Mouse (Mus musculus) E14TG2a.4 (cell line): Measurements from ENCODE around the gene Asic3.

Experiments
- H3K27me3 ChIP-seq: 2 replicates; pipeline ENCODE4 v1.6.1; 2014; ENCODE audit warnings: low read length, control low read depth; ENCODE audit not compliant: insufficient read depth
- H3K36me3 ChIP-seq: 2 replicates; pipeline ENCODE4 v1.6.1; 2014; ENCODE audit warnings: low read length, control low read depth; ENCODE audit not compliant: insufficient read depth
- H3K4me1 ChIP-seq: replicated peaks from 2 replicates; pipeline ENCODE4 v1.6.1; 2014; ENCODE audit warnings: low read depth, low read length, control low read depth
- H3K4me3 ChIP-seq: replicated peaks from 2 replicates; pipeline ENCODE4 v1.5.1; 2014; ENCODE audit warnings: mild to moderate bottlenecking, low read length
- H3K9me3 ChIP-seq: 2 replicates; pipeline ENCODE4 v1.6.1; 2014; ENCODE audit warnings: low read length, control low read depth
- CTCF ChIP-seq: conservative IDR thresholded peaks from 2 replicates; pipeline ENCODE4 v1.5.1; 2014; ENCODE audit warnings: low read length
- NANOG ChIP-seq: IDR thresholded peaks from 2 replicates; pipeline ENCODE4 v1.6.1; 2014; ENCODE audit warnings: borderline replicate concordance, low read length, mixed read lengths
- POU5F1 ChIP-seq: IDR thresholded peaks from 2 replicates; pipeline ENCODE4 v1.6.1; 2014; ENCODE audit warnings: low read length, borderline replicate concordance

The Asic3 gene

DNA sequence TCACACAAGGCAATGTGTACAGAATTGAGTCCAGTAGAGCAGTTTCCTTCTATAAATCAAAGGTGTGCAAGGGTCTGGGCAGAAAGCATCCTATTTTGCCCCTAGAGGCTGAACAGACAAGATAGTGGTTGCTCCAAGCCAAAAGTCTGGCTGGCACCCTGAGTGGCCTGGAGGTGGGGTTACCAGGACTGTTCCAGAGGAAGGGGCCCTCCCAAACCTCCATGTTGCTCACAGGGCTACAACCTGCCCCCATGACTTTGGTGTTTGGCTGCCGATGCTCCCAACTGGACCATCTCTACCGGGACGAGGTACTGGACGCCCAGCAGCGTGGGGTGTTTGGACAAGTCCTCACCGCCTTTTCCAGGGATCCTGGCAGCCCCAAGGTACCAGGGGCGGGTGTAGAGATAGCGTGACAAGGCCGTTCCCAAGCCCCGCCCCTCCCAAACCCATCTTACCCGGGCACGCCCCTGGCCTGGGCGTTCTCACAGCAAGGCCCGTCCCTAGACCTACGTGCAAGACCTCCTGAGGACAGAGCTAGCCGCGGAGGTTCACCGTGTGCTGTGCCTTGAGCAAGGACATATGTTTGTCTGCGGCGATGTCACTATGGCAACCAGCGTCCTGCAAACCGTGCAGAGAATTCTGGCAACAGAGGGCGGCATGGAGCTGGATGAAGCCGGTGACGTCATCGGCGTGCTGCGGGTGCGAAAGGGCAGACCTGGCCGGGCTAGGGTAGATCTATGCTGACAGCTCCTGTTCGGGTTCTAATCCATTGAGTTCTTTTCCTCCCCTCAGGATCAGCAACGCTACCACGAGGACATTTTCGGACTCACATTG, 29.9 kb upstream of the Asic3 start:
- H3K27me3 ChIP-seq: peaks cover 28% of the 10 kb centered on the region
- H3K4me3 ChIP-seq: peak overlapping the region; percentile 76
- no peaks in the 10 kb centered on the region for H3K9me3 ChIP-seq
- no peak for TF ChIP-seq NANOG
- TF ChIP-seq CTCF: peak; percentile 21; the same call in 1 of the 2 replicates
- peaks cover 74% of the 10 kb centered on the region for H3K4me1 ChIP-seq
- H3K36me3 ChIP-seq: peaks cover 18% of the 10 kb centered on the region

DNA sequence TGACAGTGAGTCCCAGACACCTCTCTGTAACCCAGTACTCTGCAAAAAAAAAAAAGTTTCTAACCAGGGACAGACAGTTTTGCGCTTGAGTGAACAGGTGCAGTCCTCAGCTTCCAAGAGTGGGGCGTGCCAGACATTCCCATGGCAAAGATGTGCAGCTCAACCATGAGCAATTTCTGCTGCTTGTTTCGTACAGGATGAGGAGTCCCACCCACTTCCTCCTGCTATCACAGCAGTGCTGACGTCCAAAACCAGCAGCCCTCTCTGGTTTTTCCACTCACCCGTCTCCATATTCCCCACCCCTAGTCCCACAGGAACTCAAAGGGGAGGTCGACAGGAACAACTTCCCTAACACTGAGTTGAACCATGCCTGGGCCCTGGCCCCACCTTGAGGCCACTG, 28.8 kb upstream of the Asic3 start:
- Histone ChIP-seq H3K4me1 (peaks cover 76% of the 10 kb centered on the region), H3K27me3 (peaks cover 35% of the 10 kb centered on the region), H3K4me3 (no peak overlapping the region), H3K9me3 (no peaks in the 10 kb centered on the region), H3K36me3 (peaks cover 18% of the 10 kb centered on the region)
- TF ChIP-seq NANOG (no peak), POU5F1 (no peak), CTCF (no peak)

DNA sequence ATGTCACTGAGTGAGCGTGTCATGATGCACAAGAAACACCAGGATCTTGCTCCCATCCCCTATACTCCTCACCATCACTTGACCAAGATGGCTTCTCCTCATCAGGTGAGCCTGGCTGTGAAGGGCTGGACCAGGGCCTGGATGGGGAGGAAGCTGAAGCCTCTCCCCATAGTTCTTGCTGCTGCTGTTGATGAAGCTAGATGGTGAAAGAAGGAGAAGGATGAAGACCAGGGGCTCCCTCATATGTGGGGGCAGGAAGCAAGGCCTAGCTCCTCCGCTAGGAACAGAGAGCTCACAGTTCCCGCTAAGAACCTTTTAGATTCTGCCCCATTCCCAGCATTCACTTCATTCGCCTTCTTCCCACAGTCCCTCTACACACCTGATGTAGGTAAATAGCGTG, 27.8 kb upstream of the Asic3 start:
- Histone ChIP-seq H3K4me3 (no peak overlapping the region), H3K36me3 (peaks cover 18% of the 10 kb centered on the region), H3K9me3 (no peaks in the 10 kb centered on the region), H3K4me1 (peaks cover 73% of the 10 kb centered on the region), H3K27me3 (peaks cover 37% of the 10 kb centered on the region)
- TF ChIP-seq CTCF (no peak), NANOG (no peak), POU5F1 (no peak)

DNA sequence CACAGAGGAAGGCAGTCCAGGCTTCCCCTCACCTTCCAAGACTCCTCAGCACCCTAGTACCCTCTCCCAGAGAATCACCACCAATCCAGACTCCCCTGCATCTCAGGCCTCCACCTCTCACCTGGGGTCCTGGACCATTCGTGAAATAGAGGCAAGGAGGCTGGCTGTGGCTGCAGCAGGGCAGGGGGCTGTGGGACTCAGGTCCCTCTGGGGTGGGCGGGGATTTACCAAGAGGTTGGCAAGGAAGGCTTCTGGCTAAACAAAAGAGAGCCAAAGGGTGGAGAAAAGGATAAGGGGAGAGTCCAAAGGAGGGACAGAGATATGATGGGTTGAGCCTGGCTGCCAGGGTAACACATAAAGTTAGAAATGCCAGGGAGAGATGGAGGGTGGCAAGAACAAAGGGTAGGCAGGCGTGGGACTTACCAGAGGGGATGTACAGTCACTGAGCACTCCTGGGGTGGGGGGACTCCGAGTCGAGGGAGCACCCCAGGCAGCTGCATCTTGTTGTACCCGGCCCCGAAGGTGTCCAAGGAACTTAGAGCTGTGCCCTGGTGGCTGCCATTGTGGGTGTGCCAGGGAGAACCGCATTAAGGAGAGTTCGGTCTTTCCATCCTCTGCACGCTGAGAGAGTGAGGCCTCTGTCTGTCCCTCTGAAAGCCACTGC, 27.2 kb upstream of the Asic3 start:
- Histone ChIP-seq H3K27me3 (peaks cover 40% of the 10 kb centered on the region), H3K36me3 (peaks cover 18% of the 10 kb centered on the region), H3K4me3 (no peak overlapping the region), H3K9me3 (no peaks in the 10 kb centered on the region), H3K4me1 (peaks cover 67% of the 10 kb centered on the region)
- TF ChIP-seq CTCF (no peak), POU5F1 (no peak), NANOG (no peak)

DNA sequence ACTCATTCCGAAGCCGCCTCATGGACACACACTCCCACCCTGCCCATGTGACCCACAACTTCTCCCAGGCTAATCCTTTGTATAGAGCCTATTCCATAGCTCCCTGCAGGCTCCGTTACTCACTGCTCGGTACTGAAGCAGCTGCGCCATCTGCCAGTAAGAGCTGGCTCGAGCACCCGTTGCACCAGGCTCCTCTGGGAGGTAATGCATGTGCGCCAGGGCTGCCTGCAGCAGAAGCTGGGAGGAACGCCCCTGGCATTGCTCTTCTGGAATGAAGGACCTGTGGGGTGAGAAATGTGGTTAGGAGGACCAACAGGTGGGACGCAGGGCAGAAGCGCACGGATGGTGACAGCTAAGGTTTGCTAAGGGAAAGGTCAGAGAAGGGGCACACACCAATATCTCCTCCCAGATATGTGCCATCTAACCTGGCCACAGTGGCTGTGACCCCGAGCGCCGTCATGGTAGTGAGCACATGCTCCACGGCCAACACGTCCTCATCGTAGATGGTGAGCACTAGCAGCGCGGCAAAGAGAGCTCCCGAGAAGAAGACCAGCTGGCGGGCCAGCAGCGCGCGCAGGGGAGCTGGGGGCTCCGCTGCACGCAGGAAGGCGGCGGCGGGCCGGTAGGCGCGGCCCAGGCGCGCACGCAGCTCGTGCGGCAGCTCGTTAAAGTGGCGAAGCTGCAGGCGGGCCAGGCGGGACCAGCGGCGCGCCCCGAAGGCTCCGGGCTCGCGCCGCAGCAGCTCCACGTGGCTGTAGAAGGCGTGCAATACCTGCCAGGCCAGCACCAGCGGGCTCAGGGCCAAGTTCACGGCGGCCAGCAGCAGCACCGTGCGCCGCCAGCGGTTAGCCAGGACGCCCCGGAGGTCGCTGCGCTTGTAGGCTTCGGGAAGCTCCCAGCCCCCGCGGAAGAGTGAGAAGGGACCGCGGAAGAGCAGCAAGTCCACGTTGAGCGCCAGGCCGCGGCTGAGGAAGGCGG, 25.6 kb upstream of the Asic3 start:
- Histone ChIP-seq H3K4me1 (peaks cover 70% of the 10 kb centered on the region), H3K36me3 (peaks cover 18% of the 10 kb centered on the region), H3K27me3 (peaks cover 40% of the 10 kb centered on the region), H3K9me3 (no peaks in the 10 kb centered on the region), H3K4me3 (peak overlapping the region; percentile 80)
- no peak for TF ChIP-seq NANOG

DNA sequence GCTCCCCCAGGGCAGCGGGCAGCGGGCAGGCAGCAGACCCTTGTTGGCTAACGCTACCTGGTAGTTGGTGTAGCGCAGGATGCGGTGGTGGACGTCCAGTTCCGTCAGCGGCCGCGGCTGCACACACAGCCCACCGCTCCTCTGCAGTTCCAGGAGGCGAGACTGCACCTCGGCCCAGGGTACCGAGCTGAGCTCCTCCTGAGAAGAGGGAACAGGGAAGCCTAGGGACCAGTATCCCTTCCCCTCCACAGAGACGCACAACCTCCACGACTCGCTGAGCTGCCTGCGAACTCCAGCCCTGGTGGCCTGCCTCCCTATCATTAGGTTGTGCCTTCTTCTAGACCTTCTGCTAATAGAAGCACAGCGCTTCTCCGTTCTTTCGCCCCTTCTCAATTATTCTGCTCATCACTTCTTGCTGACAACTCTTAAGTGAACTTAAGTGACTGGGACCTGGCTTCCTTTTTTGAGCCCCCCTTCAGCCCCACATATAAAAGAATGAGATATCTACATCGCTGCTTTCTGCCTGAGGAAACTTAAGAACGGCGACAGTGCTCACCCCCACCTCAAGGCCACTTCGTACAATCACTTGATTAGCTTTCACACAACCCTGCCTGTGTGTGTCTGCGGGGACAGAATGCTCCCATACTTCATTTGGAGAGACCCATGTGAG, 24.8 kb upstream of the Asic3 start:
- peaks cover 72% of the 10 kb centered on the region for H3K4me1 ChIP-seq
- no peaks in the 10 kb centered on the region for H3K9me3 ChIP-seq
- peaks cover 40% of the 10 kb centered on the region for H3K27me3 ChIP-seq
- TF ChIP-seq POU5F1 (no peak), CTCF (no peak), NANOG (no peak)
- H3K36me3 ChIP-seq: peaks cover 18% of the 10 kb centered on the region
- peak overlapping the region; percentile 80 for H3K4me3 ChIP-seq

DNA sequence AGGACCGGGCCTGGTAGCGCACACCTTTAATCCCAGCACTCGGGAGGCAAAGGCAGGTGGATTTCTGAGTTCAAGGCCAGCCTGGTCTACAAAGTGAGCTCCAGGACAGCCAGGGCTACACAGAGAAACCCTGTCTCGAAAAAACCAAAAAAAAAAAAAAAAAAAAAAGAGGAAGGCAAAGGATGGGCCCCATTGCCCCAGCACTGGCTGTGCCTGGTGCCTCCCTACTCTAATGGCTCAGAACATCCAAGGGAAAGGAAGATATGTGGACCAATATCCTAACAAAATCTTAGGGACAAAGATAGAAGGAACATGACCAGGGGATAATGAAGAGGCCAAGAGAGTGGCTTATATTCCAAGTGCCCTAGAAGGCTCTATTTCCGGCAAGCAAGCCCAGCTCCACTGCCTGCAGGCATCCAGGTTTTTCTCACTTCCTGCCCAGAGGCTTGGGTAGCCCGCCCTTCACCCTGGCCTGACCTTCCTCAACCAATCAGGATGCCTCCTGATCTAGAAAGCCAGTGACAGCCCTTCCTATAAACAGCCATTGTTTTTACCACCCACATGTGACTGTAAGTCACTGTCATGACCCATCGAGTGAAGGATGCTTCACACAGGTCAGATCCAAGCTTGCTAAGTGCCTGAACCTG, 24.1 kb upstream of the Asic3 start:
- Histone ChIP-seq H3K36me3 (peaks cover 18% of the 10 kb centered on the region), H3K4me3 (peak overlapping the region; percentile 80), H3K4me1 (peaks cover 73% of the 10 kb centered on the region), H3K27me3 (peaks cover 40% of the 10 kb centered on the region), H3K9me3 (no peaks in the 10 kb centered on the region)
- TF ChIP-seq POU5F1 (no peak), NANOG (no peak), CTCF (no peak)

DNA sequence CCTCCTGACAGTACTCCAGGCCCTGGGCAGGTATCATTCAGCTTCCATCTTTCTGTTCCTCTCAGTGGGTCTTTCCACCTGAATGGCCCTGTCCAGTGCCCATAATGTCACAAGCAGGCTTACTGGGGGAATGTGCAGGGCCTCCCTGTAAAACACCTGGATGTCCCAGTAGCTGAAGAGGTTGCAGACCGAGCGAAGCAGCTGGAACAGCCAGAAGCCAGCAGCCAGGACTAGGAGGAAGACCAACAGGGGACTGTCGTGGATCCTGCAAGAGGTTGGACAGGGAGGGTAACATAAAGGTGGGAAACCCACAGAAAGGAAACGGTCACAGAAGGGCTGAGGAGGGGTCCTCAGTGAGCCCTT, 23.6 kb upstream of the Asic3 start:
- Histone ChIP-seq H3K9me3 (no peaks in the 10 kb centered on the region), H3K4me3 (peak overlapping the region; percentile 80; the same call in 1 of the 2 replicates), H3K36me3 (peaks cover 17% of the 10 kb centered on the region), H3K27me3 (peaks cover 40% of the 10 kb centered on the region), H3K4me1 (peaks cover 69% of the 10 kb centered on the region)
- TF ChIP-seq CTCF (no peak), NANOG (no peak), POU5F1 (no peak)
